ENCODE assay signal across 26 mouse cellular contexts in genomic region chr3:149270459-149270858, GRCm38 (mm10).
DNase-seq lines count a peak whose midpoint lies in the region; ATAC-seq and TF ChIP-seq lines count a peak whose summit lies in the region.
"Had no signal": no experiment of that assay in that cellular context is flagged by ENCODE, and none has a peak within 500 bp of the region (broad histone marks: within the 10 kb centered on the region; RNA-seq: fewer than 3 reads in every experiment).

No protein-coding gene starts in this region.

- H3K4me3 ChIP-seq in forebrain, postnatal 0 days (ENCODE audit: low read depth, low read length), result no peak overlapping the region
- no peak overlapping the region for H3K4me3 ChIP-seq in forebrain, embryonic 12.5 days (replicated peaks)
- H3K4me3 ChIP-seq in intestine, postnatal 0 days (ENCODE audit: low read depth, low read length), result no peak overlapping the region
- H3K4me3 ChIP-seq in intestine, embryonic 16.5 days (ENCODE audit: low read length), result no peak overlapping the region
- no peak overlapping the region for H3K4me3 ChIP-seq in lung, embryonic 14.5 days (ENCODE audit: low read depth, low read length)
- H3K4me3 ChIP-seq in lung, adult 2 months (replicated peaks; ENCODE audit: extremely low read depth, low read depth, low read length), result no peak overlapping the region
- no peak overlapping the region for H3K4me3 ChIP-seq in stomach, postnatal 0 days (ENCODE audit: low read depth, low read length)
- H3K4me3 ChIP-seq: hindbrain, embryonic 12.5 days; liver, embryonic 12.5 days; megakaryocyte, embryonic 14.5 days; midbrain, embryonic 13.5 days; neural tube, embryonic 15.5 days; stomach, embryonic 15.5 days had no signal

- ATAC-seq in forebrain, postnatal 0 days, result no peak
- no peak for ATAC-seq in forebrain, embryonic 12.5 days (ENCODE audit: low FRiP score)
- ATAC-seq in intestine, postnatal 0 days, result no peak
- ATAC-seq in intestine, embryonic 16.5 days, result no peak
- no peak for ATAC-seq in lung, embryonic 14.5 days (ENCODE audit: insufficient read depth)
- no peak for ATAC-seq in stomach, postnatal 0 days (ENCODE audit: low FRiP score, low TSS enrichment)
- ATAC-seq: forebrain, embryonic 14.5 days; liver, embryonic 12.5 days; liver, postnatal 0 days; midbrain, embryonic 13.5 days had no signal

- H3K4me1 ChIP-seq in forebrain, postnatal 0 days (ENCODE audit: insufficient read depth), result no peaks in the 10 kb centered on the region
- H3K4me1 ChIP-seq in forebrain, embryonic 12.5 days, result 0 out of 2 replicates have a peak, but pooled peaks cover 4% of the 10 kb centered on the region
- 0 out of 2 replicates have a peak, but pooled peaks cover 2% of the 10 kb centered on the region for H3K4me1 ChIP-seq in intestine, postnatal 0 days (replicated peaks; ENCODE audit: control insufficient read depth, insufficient read depth, low read length)
- no peaks in the 10 kb centered on the region for H3K4me1 ChIP-seq in intestine, embryonic 16.5 days (ENCODE audit: control insufficient read depth, insufficient read depth, low read length)
- no peaks in the 10 kb centered on the region for H3K4me1 ChIP-seq in lung, embryonic 14.5 days (ENCODE audit: insufficient read depth)
- H3K4me1 ChIP-seq in lung, adult 2 months (ENCODE audit: control insufficient read depth, insufficient read depth, low read length), result no peaks in the 10 kb centered on the region
- H3K4me1 ChIP-seq in stomach, postnatal 0 days (replicated peaks; ENCODE audit: control insufficient read depth, insufficient read depth), result no peaks in the 10 kb centered on the region
- H3K4me1 ChIP-seq: hindbrain, embryonic 12.5 days; megakaryocyte, embryonic 14.5 days; midbrain, embryonic 13.5 days; stomach, embryonic 15.5 days had no signal

- no peak overlapping the region for H3K4me2 ChIP-seq in forebrain, postnatal 0 days (ENCODE audit: low read depth)
- no peak overlapping the region for H3K4me2 ChIP-seq in forebrain, embryonic 12.5 days
- no peak overlapping the region for H3K4me2 ChIP-seq in intestine, postnatal 0 days (replicated peaks; ENCODE audit: low read depth)
- H3K4me2 ChIP-seq in intestine, embryonic 16.5 days (ENCODE audit: low read depth, low read length), result no peak overlapping the region
- no peak overlapping the region for H3K4me2 ChIP-seq in lung, embryonic 14.5 days
- H3K4me2 ChIP-seq in stomach, postnatal 0 days (replicated peaks; ENCODE audit: low read depth), result no peak overlapping the region
- H3K4me2 ChIP-seq: hindbrain, embryonic 12.5 days; liver, embryonic 12.5 days; midbrain, embryonic 13.5 days; neural tube, embryonic 15.5 days; stomach, embryonic 15.5 days had no signal

- no peak overlapping the region for H3K27ac ChIP-seq in forebrain, postnatal 0 days (ENCODE audit: low read depth, low read length)
- H3K27ac ChIP-seq in forebrain, embryonic 12.5 days, result no peak overlapping the region
- no peak overlapping the region for H3K27ac ChIP-seq in intestine, postnatal 0 days (ENCODE audit: low read depth, low read length)
- H3K27ac ChIP-seq in intestine, embryonic 16.5 days (ENCODE audit: low read length), result no peak overlapping the region
- no peak overlapping the region for H3K27ac ChIP-seq in lung, embryonic 14.5 days (ENCODE audit: low read depth)
- no peak overlapping the region for H3K27ac ChIP-seq in stomach, postnatal 0 days (replicated peaks)
- H3K27ac ChIP-seq: hindbrain, embryonic 12.5 days; liver, embryonic 12.5 days; midbrain, embryonic 13.5 days; neural tube, embryonic 15.5 days; stomach, embryonic 15.5 days had no signal

- no peak overlapping the region for H3K9ac ChIP-seq in forebrain, postnatal 0 days
- H3K9ac ChIP-seq in forebrain, embryonic 12.5 days, result no peak overlapping the region
- H3K9ac ChIP-seq in intestine, postnatal 0 days (ENCODE audit: low read depth, low read length), result no peak overlapping the region
- H3K9ac ChIP-seq in intestine, embryonic 16.5 days (ENCODE audit: low read depth, low read length), result no peak overlapping the region
- H3K9ac ChIP-seq in lung, embryonic 14.5 days, result no peak overlapping the region
- no peak overlapping the region for H3K9ac ChIP-seq in stomach, postnatal 0 days (ENCODE audit: low read length)
- H3K9ac ChIP-seq: hindbrain, embryonic 12.5 days; liver, embryonic 12.5 days; liver, postnatal 0 days; midbrain, embryonic 13.5 days; neural tube, embryonic 15.5 days; stomach, embryonic 15.5 days had no signal

- peak; percentile 22 for TF ChIP-seq CTCF in forebrain, postnatal 0 days (IDR thresholded peaks at IDR 0.05; ENCODE audit: low read depth)
- peak; percentile 40 for TF ChIP-seq CTCF in intestine, postnatal 0 days (IDR thresholded peaks at IDR 0.05; ENCODE audit: low read depth)
- peak; percentile 45 for TF ChIP-seq CTCF in lung, embryonic 14.5 days (IDR thresholded peaks at IDR 0.05; ENCODE audit: low read depth)
- TF ChIP-seq CTCF in lung, adult 2 months (IDR thresholded peaks at IDR 0.05; ENCODE audit: insufficient read depth, low read length), result no peak
- TF ChIP-seq CTCF in stomach, postnatal 0 days (IDR thresholded peaks at IDR 0.05; ENCODE audit: low read depth), result peak; percentile 40

- TF ChIP-seq EP300 in stomach, postnatal 0 days (optimal IDR thresholded peaks at IDR 0.05), result no peak

- TF ChIP-seq POLR2A in lung, adult 2 months (IDR thresholded peaks at IDR 0.05; ENCODE audit: borderline replicate concordance, extremely low read depth, low read depth, low read length), result no peak

- no peak for DNase-seq in forebrain, postnatal 0 days
- DNase-seq in lung, embryonic 14.5 days, result no peak
- DNase-seq in lung, adult 2 months, result no peak
- DNase-seq in stomach, postnatal 0 days (ENCODE audit: low spot score), result no peak
- DNase-seq: adrenal gland, postnatal 10 days; cerebellum, adult 8-10 months; cerebellum, postnatal 36 days; gastrocnemius, postnatal 25 days; heart, adult 18-20 months; heart, postnatal 36 days; kidney, adult 18-20 months; liver, postnatal 0 days; lung, postnatal 4 days; right cerebral cortex, postnatal 25 days; thymus, postnatal 14 days had no signal

- H3K27me3 ChIP-seq in forebrain, postnatal 0 days (ENCODE audit: insufficient read depth, low read length), result no peaks in the 10 kb centered on the region
- no peaks in the 10 kb centered on the region for H3K27me3 ChIP-seq in forebrain, embryonic 12.5 days
- H3K27me3 ChIP-seq in intestine, postnatal 0 days (replicated peaks; ENCODE audit: control insufficient read depth, insufficient read depth, low read length), result no peaks in the 10 kb centered on the region
- H3K27me3 ChIP-seq in intestine, embryonic 16.5 days (replicated peaks; ENCODE audit: control insufficient read depth, insufficient read depth, low read length), result no peaks in the 10 kb centered on the region
- no peaks in the 10 kb centered on the region for H3K27me3 ChIP-seq in lung, embryonic 14.5 days (ENCODE audit: insufficient read depth, low read length)
- H3K27me3 ChIP-seq in stomach, postnatal 0 days (ENCODE audit: control insufficient read depth, insufficient read depth, low read length), result no peaks in the 10 kb centered on the region
- H3K27me3 ChIP-seq: hindbrain, embryonic 12.5 days; liver, embryonic 12.5 days; megakaryocyte, embryonic 14.5 days; midbrain, embryonic 13.5 days; neural tube, embryonic 15.5 days; stomach, embryonic 15.5 days had no signal

- no peaks in the 10 kb centered on the region for H3K9me3 ChIP-seq in forebrain, postnatal 0 days (ENCODE audit: low read length)
- H3K9me3 ChIP-seq in forebrain, embryonic 12.5 days, result no peaks in the 10 kb centered on the region
- H3K9me3 ChIP-seq in intestine, postnatal 0 days (ENCODE audit: control insufficient read depth), result no peaks in the 10 kb centered on the region
- H3K9me3 ChIP-seq in intestine, embryonic 16.5 days (ENCODE audit: control insufficient read depth, low read length), result no peaks in the 10 kb centered on the region
- no peaks in the 10 kb centered on the region for H3K9me3 ChIP-seq in lung, embryonic 14.5 days (ENCODE audit: low read depth, low read length)
- no peaks in the 10 kb centered on the region for H3K9me3 ChIP-seq in stomach, postnatal 0 days (ENCODE audit: control insufficient read depth, low read length)
- H3K9me3 ChIP-seq: hindbrain, embryonic 12.5 days; liver, embryonic 12.5 days; midbrain, embryonic 13.5 days; neural tube, embryonic 15.5 days; stomach, embryonic 15.5 days had no signal

- no peaks in the 10 kb centered on the region for H3K36me3 ChIP-seq in forebrain, postnatal 0 days (ENCODE audit: insufficient read depth)
- no peaks in the 10 kb centered on the region for H3K36me3 ChIP-seq in forebrain, embryonic 12.5 days (replicated peaks)
- no peaks in the 10 kb centered on the region for H3K36me3 ChIP-seq in intestine, postnatal 0 days (ENCODE audit: control insufficient read depth, insufficient read depth)
- H3K36me3 ChIP-seq in intestine, embryonic 16.5 days (ENCODE audit: control insufficient read depth, insufficient read depth, low read length), result no peaks in the 10 kb centered on the region
- no peaks in the 10 kb centered on the region for H3K36me3 ChIP-seq in lung, embryonic 14.5 days (ENCODE audit: insufficient read depth)
- no peaks in the 10 kb centered on the region for H3K36me3 ChIP-seq in stomach, postnatal 0 days (ENCODE audit: control insufficient read depth, insufficient read depth, low read length)
- H3K36me3 ChIP-seq: G1E; hindbrain, embryonic 12.5 days; liver, embryonic 12.5 days; midbrain, embryonic 13.5 days; neural tube, embryonic 15.5 days; stomach, embryonic 15.5 days had no signal
